Comparison of ENCODE assay signal across 14 mouse cellular contexts in genomic region chr1:172064613-172065141, GRCm38 (mm10). TPM values are rescaled to one million over a fixed set of nuclear protein-coding genes. Genes with fewer than 3 reads are reported as not detected.
DNase-seq lines count a peak whose midpoint lies in the region; ATAC-seq and TF ChIP-seq lines count a peak whose summit lies in the region.
"Had no signal": no experiment of that assay in that cellular context is flagged by ENCODE, and none has a peak within 500 bp of the region (broad histone marks: within the 10 kb centered on the region; RNA-seq: fewer than 3 reads in every experiment).

No protein-coding gene starts in this region.

- WGBS in forebrain, embryonic 10.5 days: 83% methylated on average over 13 of the region's 13 CpGs
- 74% methylated on average over 13 of the region's 13 CpGs for WGBS in forebrain, embryonic 11.5 days
- 60% methylated on average over 13 of the region's 13 CpGs for WGBS in limb, embryonic 15.5 days

- peaks cover 62% of the 10 kb centered on the region for H3K36me3 ChIP-seq in forebrain, embryonic 10.5 days (replicated peaks)
- peaks cover 2% of the 10 kb centered on the region for H3K36me3 ChIP-seq in forebrain, embryonic 11.5 days (ENCODE audit: control insufficient read depth, insufficient read depth, low read length)
- H3K36me3 ChIP-seq in CH12.LX (replicated peaks in 1 of 2; ENCODE audit: control insufficient read depth in 1 of 2, insufficient read depth in 1 of 2, low read length in 1 of 2): peaks cover 52 to 64% of the 10 kb centered on the region in 2 experiments
- H3K36me3 ChIP-seq in limb, embryonic 15.5 days: peaks cover 58% of the 10 kb centered on the region

- in situ Hi-C loops in CH12.LX (cut with MboI; ENCODE audit: low pct_ligation_motif_present, low pct_unique_long_range_greater_than_20kb, low sequenced_read_pairs): no loop called here

- peaks cover 20% of the 10 kb centered on the region for H3K4me1 ChIP-seq in forebrain, embryonic 10.5 days
- no peaks in the 10 kb centered on the region for H3K4me1 ChIP-seq in forebrain, embryonic 11.5 days (replicated peaks; ENCODE audit: control insufficient read depth, insufficient read depth, low read length)
- H3K4me1 ChIP-seq in CH12.LX (ENCODE audit: control insufficient read depth in 1 of 2, insufficient read depth in 2 of 2): peaks cover 19 to 41% of the 10 kb centered on the region in 2 experiments
- H3K4me1 ChIP-seq in limb, embryonic 15.5 days: peaks cover 12% of the 10 kb centered on the region; the same call in 1 of the 2 replicates
- H3K4me1 ChIP-seq: liver, embryonic 15.5 days had no signal

- DNase-seq in forebrain, embryonic 10.5 days (ENCODE audit: extremely low spot score, low spot score): no peak
- no peak for DNase-seq in forebrain, embryonic 11.5 days (ENCODE audit: low spot score)
- DNase-seq in CH12.LX (ENCODE audit: extremely low read depth): no peak
- DNase-seq in gastrocnemius, postnatal 14 days: peak; percentile 48
- DNase-seq in adrenal gland, adult (ENCODE audit: inconsistent age in 2 of 2, low spot score in 1 of 2): no peak
- DNase-seq in lung, postnatal 25 days (ENCODE audit: low spot score): no peak
- DNase-seq: cerebellum, adult 2 months; kidney, adult 11 months had no signal

- no peak for TF ChIP-seq RAD21 in CH12.LX (IDR thresholded peaks at IDR 0.05; ENCODE audit: low read depth, low read length)

- H3K9me3 ChIP-seq in forebrain, embryonic 10.5 days: no peaks in the 10 kb centered on the region
- no peaks in the 10 kb centered on the region for H3K9me3 ChIP-seq in forebrain, embryonic 11.5 days (ENCODE audit: control insufficient read depth, low read length)
- no peaks in the 10 kb centered on the region for H3K9me3 ChIP-seq in CH12.LX (replicated peaks; ENCODE audit: low read length)
- no peaks in the 10 kb centered on the region for H3K9me3 ChIP-seq in limb, embryonic 15.5 days
- H3K9me3 ChIP-seq: liver, embryonic 15.5 days had no signal

- no peak overlapping the region for H3K4me2 ChIP-seq in forebrain, embryonic 11.5 days (ENCODE audit: low read depth, low read length, severe bottlenecking)
- H3K4me2 ChIP-seq in CH12.LX (ENCODE audit: insufficient read depth, low read depth, poor library complexity, severe bottlenecking): no peak overlapping the region
- H3K4me2 ChIP-seq in limb, embryonic 15.5 days: no peak overlapping the region
- H3K4me2 ChIP-seq: liver, embryonic 15.5 days had no signal

- ATAC-seq in forebrain, embryonic 11.5 days (replicated peaks; ENCODE audit: low FRiP score): no peak
- peak; percentile 53; the same call in 1 of the 2 replicates for ATAC-seq in limb, embryonic 15.5 days (ENCODE audit: insufficient number of reproducible peaks, low FRiP score, low TSS enrichment, low read depth)
- ATAC-seq in activated CD4-positive, CD25-positive, alpha-beta regulatory T cell, adult 4 months: no peak

- H3K9ac ChIP-seq in forebrain, embryonic 11.5 days (ENCODE audit: low read length): no peak overlapping the region
- H3K9ac ChIP-seq in CH12.LX (ENCODE audit: insufficient read depth, low read depth): no peak overlapping the region
- no peak overlapping the region for H3K9ac ChIP-seq in limb, embryonic 15.5 days
- H3K9ac ChIP-seq: liver, embryonic 15.5 days had no signal

- no peak for TF ChIP-seq POLR2A in CH12.LX (IDR thresholded peaks at IDR 0.05; ENCODE audit: low read depth, low read length)

- no peak for TF ChIP-seq EP300 in CH12.LX (IDR thresholded peaks at IDR 0.05; ENCODE audit: low read length)

- no peak for TF ChIP-seq CTCF in CH12.LX (conservative IDR thresholded peaks at IDR 0.05 in 1 of 2, IDR thresholded peaks at IDR 0.05 in 1 of 2; ENCODE audit: low read depth in 2 of 2, low read length in 2 of 2)

- no peak overlapping the region for H3K4me3 ChIP-seq in forebrain, embryonic 10.5 days
- H3K4me3 ChIP-seq in forebrain, embryonic 11.5 days (ENCODE audit: low read depth, low read length): no peak overlapping the region
- H3K4me3 ChIP-seq in CH12.LX (replicated peaks in 1 of 3; ENCODE audit: low read depth in 2 of 3, low read length in 2 of 3, poor library complexity in 1 of 3): no peak overlapping the region
- H3K4me3 ChIP-seq in limb, embryonic 15.5 days: no peak overlapping the region
- H3K4me3 ChIP-seq: liver, embryonic 15.5 days; myocyte had no signal

- intact Hi-C loops in gastrocnemius, postnatal 14 days (cut with DNase I; ENCODE audit: low total_unique reads): no loop called here

- H3K27me3 ChIP-seq in forebrain, embryonic 10.5 days (ENCODE audit: poor library complexity, severe bottlenecking): no peaks in the 10 kb centered on the region
- no peaks in the 10 kb centered on the region for H3K27me3 ChIP-seq in forebrain, embryonic 11.5 days (ENCODE audit: control insufficient read depth, insufficient read depth, low read length)
- H3K27me3 ChIP-seq in CH12.LX (replicated peaks): no peaks in the 10 kb centered on the region
- no peaks in the 10 kb centered on the region for H3K27me3 ChIP-seq in limb, embryonic 15.5 days
- H3K27me3 ChIP-seq: liver, embryonic 15.5 days had no signal

- peak overlapping the region; percentile 20 for H3K27ac ChIP-seq in forebrain, embryonic 10.5 days
- H3K27ac ChIP-seq in forebrain, embryonic 11.5 days (ENCODE audit: low read depth, low read length): no peak overlapping the region
- peak overlapping the region; percentile 15; the same call in 1 of the 2 replicates for H3K27ac ChIP-seq in CH12.LX (ENCODE audit: insufficient read depth, low read depth)
- peak overlapping the region; percentile 19; the same call in 1 of the 2 replicates for H3K27ac ChIP-seq in limb, embryonic 15.5 days
- H3K27ac ChIP-seq: liver, embryonic 15.5 days had no signal

- dilution Hi-C loops in CH12.LX (cut with MboI; ENCODE audit: extremely low pct_ligation_motif_present, extremely low pct_unique_long_range_greater_than_20kb, low sequenced_read_pairs): no loop called here

- H3K79me2 ChIP-seq in CH12.LX (replicated peaks; ENCODE audit: control insufficient read depth, extremely low read depth, insufficient read depth, poor library complexity, severe bottlenecking): no peaks in the 10 kb centered on the region

TF ChIP-seq in CH12.LX, 34 proteins besides CTCF, POLR2A, EP300 and RAD21 (continues in another document):
- TF ChIP-seq KAT2A (IDR thresholded peaks at IDR 0.05; ENCODE audit: insufficient replicate concordance, low read length) (no peak), ZMIZ1 (IDR thresholded peaks at IDR 0.05; ENCODE audit: low read depth, low read length) (no peak), IRF4 (IDR thresholded peaks at IDR 0.05; ENCODE audit: low read depth, low read length) (no peak), RCOR1 (conservative IDR thresholded peaks at IDR 0.05; ENCODE audit: low read depth, low read length) (no peak), NELFE (IDR thresholded peaks at IDR 0.05; ENCODE audit: low read depth, low read length) (no peak), USF2 (conservative IDR thresholded peaks at IDR 0.05; ENCODE audit: low read depth, low read length) (no peak), CHD1 (IDR thresholded peaks at IDR 0.05; ENCODE audit: low read depth, low read length) (no peak), PAX5 (IDR thresholded peaks at IDR 0.05; ENCODE audit: low read length) (no peak), ELF1 (IDR thresholded peaks at IDR 0.05; ENCODE audit: low read depth, low read length) (no peak)

RNA-seq across cellular contexts. Expression of gene Nhlh1, which starts 7.3 kb away (rescaled TPM):
- polyA plus RNA-seq in forebrain, embryonic 10.5 days (2016; fragmentation: Nextera tagmentation; extraction: Ambion mirVana): 1.6 and 2.7 TPM in 2 replicates
- polyA plus RNA-seq in forebrain, embryonic 11.5 days (2014; fragmentation: Nextera tagmentation; extraction: Ambion mirVana): 6.0 and 7.6 TPM in 2 replicates
- not detected in 2 replicates for total RNA-seq in CH12.LX (2012; rRNA removed)
- total RNA-seq in CH12.LX (2014; rRNA removed): not detected in 2 replicates
- 0.16 TPM in 1 of 2 replicates, not detected in the other for polyA plus RNA-seq in CH12.LX (2012; ENCODE audit: insufficient read length, low read depth)
- total RNA-seq in gastrocnemius, postnatal 14 days (2021): not detected
- polyA plus RNA-seq in limb, embryonic 15.5 days (2015; fragmentation: Nextera tagmentation; extraction: Ambion mirVana): 0.05 TPM in 1 of 2 replicates, not detected in the other
- polyA plus RNA-seq in activated CD4-positive, CD25-positive, alpha-beta regulatory T cell, adult 4 months (2017; shearing (Covaris generic)): not detected
- total RNA-seq: gastrocnemius, postnatal 36 days had no signal
- polyA plus RNA-seq: C2C12; liver, embryonic 15.5 days had no signal

RNA-seq across cellular contexts. Expression of gene Copa, which starts 17.7 kb away (rescaled TPM):
- polyA plus RNA-seq in forebrain, embryonic 10.5 days (2016; fragmentation: Nextera tagmentation; extraction: Ambion mirVana): 176 TPM in 2 replicates
- 182 and 187 TPM in 2 replicates for polyA plus RNA-seq in forebrain, embryonic 11.5 days (2014; fragmentation: Nextera tagmentation; extraction: Ambion mirVana)
- 158 and 165 TPM in 2 replicates for total RNA-seq in CH12.LX (2012; rRNA removed)
- total RNA-seq in CH12.LX (2014; rRNA removed): 155 and 157 TPM in 2 replicates
- 160 and 165 TPM in 2 replicates for polyA plus RNA-seq in CH12.LX (2012; ENCODE audit: insufficient read length, low read depth)
- total RNA-seq in gastrocnemius, postnatal 14 days (2021): 10 to 100 TPM; 80.8 to 80.9 TPM
- polyA plus RNA-seq in limb, embryonic 15.5 days (2015; fragmentation: Nextera tagmentation; extraction: Ambion mirVana): 271 and 272 TPM in 2 replicates
- polyA plus RNA-seq in activated CD4-positive, CD25-positive, alpha-beta regulatory T cell, adult 4 months (2017; shearing (Covaris generic)): 100 to 1,000 TPM in 1 of 2 experiments, 10 to 100 TPM in 1; 84.6 to 111 TPM

RNA-seq across cellular contexts. Expression of gene Ncstn, which starts 17.9 kb away (rescaled TPM):
- polyA plus RNA-seq in forebrain, embryonic 10.5 days (2016; fragmentation: Nextera tagmentation; extraction: Ambion mirVana): 91.6 and 95.3 TPM in 2 replicates
- 107 and 117 TPM in 2 replicates for polyA plus RNA-seq in forebrain, embryonic 11.5 days (2014; fragmentation: Nextera tagmentation; extraction: Ambion mirVana)
- total RNA-seq in CH12.LX (2012; rRNA removed) (21.5 and 24.5 TPM in 2 replicates), CH12.LX (2014; rRNA removed) (12.4 and 15.0 TPM in 2 replicates)
- 52.4 and 56.1 TPM in 2 replicates for polyA plus RNA-seq in CH12.LX (2012; ENCODE audit: insufficient read length, low read depth)
- total RNA-seq in gastrocnemius, postnatal 14 days (2021): 10 to 100 TPM; 33.6 to 34.5 TPM
- 107 and 119 TPM in 2 replicates for polyA plus RNA-seq in limb, embryonic 15.5 days (2015; fragmentation: Nextera tagmentation; extraction: Ambion mirVana)
- 100 to 1,000 TPM in 1 of 2 experiments, 10 to 100 TPM in 1; 97.2 to 108 TPM for polyA plus RNA-seq in activated CD4-positive, CD25-positive, alpha-beta regulatory T cell, adult 4 months (2017; shearing (Covaris generic))

RNA-seq across cellular contexts. Expression of gene Vangl2, which starts 36.4 kb away (rescaled TPM):
- polyA plus RNA-seq in forebrain, embryonic 10.5 days (2016; fragmentation: Nextera tagmentation; extraction: Ambion mirVana): 40.6 and 41.7 TPM in 2 replicates
- 47.0 and 49.3 TPM in 2 replicates for polyA plus RNA-seq in forebrain, embryonic 11.5 days (2014; fragmentation: Nextera tagmentation; extraction: Ambion mirVana)
- total RNA-seq in CH12.LX (2012; rRNA removed): 5.0 and 7.3 TPM in 2 replicates
- total RNA-seq in CH12.LX (2014; rRNA removed): 3.6 and 4.1 TPM in 2 replicates
- polyA plus RNA-seq in CH12.LX (2012; ENCODE audit: insufficient read length, low read depth): 7.9 and 9.4 TPM in 2 replicates
- 1 to 10 TPM; 1.9 to 2.6 TPM for total RNA-seq in gastrocnemius, postnatal 14 days (2021)
- 14.3 and 15.7 TPM in 2 replicates for polyA plus RNA-seq in limb, embryonic 15.5 days (2015; fragmentation: Nextera tagmentation; extraction: Ambion mirVana)
- 1 to 10 TPM in 1 of 2 experiments, under 1 TPM in 1; 0.62 to 1.0 TPM for polyA plus RNA-seq in activated CD4-positive, CD25-positive, alpha-beta regulatory T cell, adult 4 months (2017; shearing (Covaris generic))
